Mouse (Mus musculus) ovary, adult 10 weeks (tissue): ENCODE data around the gene Patl2. TPM values are rescaled to one million over a fixed set of nuclear protein-coding genes. Genes with fewer than 3 reads are reported as not detected.

Experiments used
- polyA plus RNA-seq: library from polyadenylated mRNA; stranded (reverse); fragments of 350-450 nt; fragmentation: Illumina TruSeq; extraction: RNeasy Lipid Tissue Mini Kit (QIAGEN cat#74804); gene quantifications from one replicate; pipeline ENCODE4 v1.2.3, GENCODE M21; 2014

Gene Patl2
- 1.0 TPM for polyA plus RNA-seq

DNA sequence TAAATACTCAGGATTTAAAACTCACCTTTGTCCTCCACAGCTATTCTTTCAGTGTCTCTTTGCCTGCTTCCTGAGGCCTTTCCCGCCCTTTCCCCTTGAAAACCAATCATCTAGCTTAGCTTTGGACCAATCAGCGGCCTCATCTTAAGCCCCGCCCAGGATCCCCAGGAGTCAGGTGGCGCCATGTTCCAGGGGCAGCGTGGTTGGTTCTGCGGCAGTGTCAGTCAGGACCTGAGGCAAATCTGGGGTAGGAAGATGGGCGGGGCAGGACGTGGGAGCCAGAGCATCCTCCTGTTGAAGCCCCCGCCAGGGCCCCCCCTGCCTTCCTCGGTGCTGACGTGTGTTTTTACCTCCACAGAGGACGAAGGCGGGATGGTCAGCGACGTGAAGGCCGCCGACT is at the start of gene Patl2, which contains the start of gene Terb2:
TSS of gene Patl2 (minus strand) at position 84 of the 400 bp plus-strand sequence.
TSS of gene Terb2 (plus strand) at position 167 of the 400 bp plus-strand sequence.

DNA sequence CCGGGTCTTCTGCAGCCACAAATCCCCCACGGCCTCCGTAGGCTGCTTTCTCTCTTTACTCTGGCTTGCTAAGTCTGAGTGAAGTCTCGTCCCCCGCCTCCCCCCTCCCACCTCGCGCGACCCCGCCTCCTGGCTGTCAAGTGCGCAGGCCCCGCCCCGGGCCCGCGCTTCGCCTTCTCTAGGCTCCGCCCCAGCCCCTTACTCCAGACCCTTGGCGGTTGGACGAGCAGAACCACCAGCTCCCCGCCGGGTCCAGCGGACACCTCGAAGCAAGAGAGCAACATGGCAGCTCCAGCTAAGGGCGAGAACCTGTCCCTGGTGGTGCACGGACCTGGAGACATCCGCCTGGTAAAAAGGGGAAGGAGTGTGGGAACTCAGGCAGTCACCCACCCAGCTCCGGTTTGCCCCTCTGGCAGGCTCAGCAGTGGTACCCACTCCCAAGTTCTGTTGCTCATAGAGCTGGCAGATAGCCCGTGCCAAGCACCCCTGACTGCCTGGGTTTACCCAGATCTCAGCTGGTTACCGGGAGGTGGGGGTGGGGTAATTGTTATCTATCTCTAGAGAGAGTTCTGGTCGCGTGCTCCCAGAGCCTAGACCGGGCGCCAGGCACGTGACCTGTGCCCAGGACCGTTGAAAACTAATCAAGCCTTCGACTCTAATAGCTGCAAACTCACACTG is 48.8 kb upstream of the Patl2 start, which contains the start of gene Sord:
TSS of gene Sord (plus strand) at position 139 of the 678 bp plus-strand sequence.

DNA sequence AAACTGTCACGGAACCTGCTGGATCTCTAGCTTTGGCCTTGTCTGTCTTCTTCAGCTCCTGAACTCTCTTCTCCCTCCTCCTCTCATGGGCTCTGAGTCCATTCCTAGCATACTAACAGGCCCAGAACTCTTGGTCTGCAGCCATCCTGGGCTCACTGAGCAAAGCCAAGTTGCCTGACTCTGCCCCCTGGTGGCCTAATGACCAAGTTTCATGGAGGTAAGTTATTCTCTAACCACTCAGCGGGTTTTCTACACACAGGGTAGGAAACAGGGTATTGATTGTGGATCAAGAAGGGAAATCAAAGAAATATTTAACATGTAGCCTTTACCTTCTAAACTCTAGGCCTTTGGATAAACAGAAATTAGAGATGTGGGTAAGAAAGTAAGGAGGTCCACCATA is 25.3 kb downstream of the Patl2 start, which contains the start of gene Trim69:
TSS of gene Trim69 (plus strand) at position 21 of the 400 bp plus-strand sequence.

DNA sequence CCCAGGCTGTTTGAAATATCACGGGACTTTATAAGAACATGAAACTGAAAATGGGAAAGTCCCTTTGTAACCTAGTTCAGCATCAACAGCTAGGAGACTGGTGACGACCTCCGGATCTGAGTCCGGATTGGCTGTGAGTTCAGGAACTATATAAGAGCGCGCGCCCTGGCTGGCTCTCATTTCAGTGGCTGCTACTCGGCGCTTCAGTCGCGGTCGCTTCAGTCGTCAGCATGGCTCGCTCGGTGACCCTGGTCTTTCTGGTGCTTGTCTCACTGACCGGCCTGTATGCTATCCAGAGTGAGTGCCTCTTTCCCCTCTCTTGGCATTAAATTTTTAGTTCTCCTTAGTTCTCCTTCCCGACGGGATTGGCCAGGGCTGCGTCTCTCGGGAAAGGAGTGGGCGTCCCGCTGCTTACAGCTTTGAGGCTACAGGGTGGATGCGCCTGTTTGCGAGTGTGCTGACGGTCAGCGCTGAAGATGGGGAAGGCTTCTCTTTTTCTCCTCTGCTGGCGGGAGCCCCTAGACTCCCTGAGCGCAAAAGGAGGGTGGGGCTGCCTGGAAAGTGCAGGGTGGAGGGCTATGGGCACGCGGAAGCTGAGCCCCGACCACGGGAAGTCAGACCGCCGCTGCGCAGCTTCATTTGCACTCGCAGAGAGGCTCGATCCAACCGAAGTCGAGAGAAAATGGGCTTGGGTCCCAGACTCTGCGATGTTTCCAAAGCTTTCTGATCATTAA is 38.3 kb downstream of the Patl2 start, which contains the start of gene B2m:
TSS of gene B2m (plus strand) at position 179 of the 734 bp plus-strand sequence.

DNA sequence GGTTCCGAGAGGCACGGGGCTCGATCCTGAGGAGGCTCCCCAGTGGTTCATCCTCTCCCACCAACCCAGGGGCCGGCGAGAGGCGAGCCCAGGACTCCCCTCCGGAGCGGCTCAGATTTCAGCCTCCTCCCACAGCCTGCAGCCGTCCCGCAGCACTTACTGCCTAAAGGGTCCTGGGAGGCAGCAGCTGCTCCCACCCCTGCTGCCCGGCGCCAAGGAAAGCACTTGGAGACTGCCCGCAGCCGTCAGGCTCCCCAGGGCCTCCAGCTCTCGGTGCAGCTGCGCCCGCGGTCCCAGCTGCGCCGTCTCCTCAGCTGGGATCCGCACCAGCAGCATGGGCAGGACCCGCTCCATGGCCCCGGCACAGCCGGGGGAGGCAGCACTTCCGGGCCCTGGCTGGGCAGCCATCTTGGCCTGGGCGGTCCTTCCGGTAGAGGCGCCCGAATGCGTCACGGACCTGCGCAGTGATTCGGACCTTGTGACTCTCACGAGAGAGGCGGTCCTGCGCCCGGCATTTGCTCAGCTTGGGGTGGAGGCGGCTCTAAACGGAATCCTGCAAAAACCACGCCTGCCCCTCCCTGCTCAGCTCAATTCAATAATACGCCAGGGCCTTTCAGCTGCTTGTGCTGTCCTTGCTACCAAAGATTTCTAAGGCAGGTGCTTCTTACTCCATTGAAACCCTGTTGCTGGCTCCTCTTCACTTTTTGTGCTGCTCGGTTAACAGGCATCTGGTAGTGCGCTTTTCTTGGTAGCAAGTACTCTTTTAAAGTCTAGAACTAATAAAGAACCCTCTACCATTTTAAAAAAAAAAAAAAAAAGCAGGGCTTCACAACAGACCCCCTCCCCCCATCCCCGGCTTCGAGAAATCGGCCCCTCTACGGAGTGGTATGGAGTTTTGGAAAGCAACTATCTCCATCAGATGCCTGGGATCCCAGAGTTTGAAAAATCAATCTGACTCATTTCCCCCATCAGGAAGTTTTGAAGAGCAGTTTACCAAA is 67.7 kb downstream of the Patl2 start, which contains the start of gene Spg11:
TSS of gene Spg11 (minus strand) at position 426 of the 998 bp plus-strand sequence.

Other genes starting within 250 kb of the Patl2 start
- gene Ctdspl2, start 230.2 kb downstream of the Patl2 start, polyA plus RNA-seq: 137 TPM
- not detected for gene Mageb3, start 230.1 kb downstream of the Patl2 start, polyA plus RNA-seq
- gene Eif3j1, start 157.6 kb downstream of the Patl2 start, polyA plus RNA-seq: 114 TPM
- gene Spg11, start 67.8 kb downstream of the Patl2 start, polyA plus RNA-seq: 10.4 TPM
- 2,807 TPM for gene B2m, start 38.5 kb downstream of the Patl2 start, polyA plus RNA-seq
- gene Trim69, start 25.5 kb downstream of the Patl2 start, polyA plus RNA-seq: not detected
- gene Terb2, start 83 bp upstream of the Patl2 start, polyA plus RNA-seq: not detected
- 21.6 TPM for gene Sord, start 48.6 kb upstream of the Patl2 start, polyA plus RNA-seq
- gene Duox2, start 112.3 kb upstream of the Patl2 start, polyA plus RNA-seq: 0.20 TPM
- gene Duoxa2, start 112.7 kb upstream of the Patl2 start, polyA plus RNA-seq: not detected
- not detected for gene Duoxa1, start 127.5 kb upstream of the Patl2 start, polyA plus RNA-seq
- not detected for gene Duox1, start 129.5 kb upstream of the Patl2 start, polyA plus RNA-seq
- not detected for gene Shf, start 183.0 kb upstream of the Patl2 start, polyA plus RNA-seq
- gene Slc28a2, start 240.3 kb upstream of the Patl2 start, polyA plus RNA-seq: 0.51 TPM